ENCODE assay signal across 13 mouse cellular contexts in genomic region chr4:137510021-137510696, GRCm38 (mm10). TPM values are rescaled to one million over a fixed set of nuclear protein-coding genes. Genes with fewer than 3 reads are reported as not detected.
DNase-seq lines count a peak whose midpoint lies in the region; ATAC-seq lines count a peak whose summit lies in the region.
"Had no signal": no experiment of that assay in that cellular context is flagged by ENCODE, and none has a peak within 500 bp of the region (broad histone marks: within the 10 kb centered on the region; RNA-seq: fewer than 3 reads in every experiment).

No protein-coding gene starts in this region.

- no peaks in the 10 kb centered on the region for H3K27me3 ChIP-seq in kidney, embryonic 15.5 days
- H3K27me3 ChIP-seq in hindbrain, embryonic 16.5 days (replicated peaks; ENCODE audit: control insufficient read depth, insufficient read depth, low read length): no peaks in the 10 kb centered on the region
- H3K27me3 ChIP-seq: CH12.LX; heart, embryonic 13.5 days had no signal

- no peaks in the 10 kb centered on the region for H3K9me3 ChIP-seq in kidney, embryonic 15.5 days (replicated peaks)
- no peaks in the 10 kb centered on the region for H3K9me3 ChIP-seq in hindbrain, embryonic 16.5 days (ENCODE audit: control insufficient read depth, low read length)
- H3K9me3 ChIP-seq: heart, embryonic 13.5 days had no signal

- H3K4me3 ChIP-seq in kidney, embryonic 15.5 days (replicated peaks): no peak overlapping the region
- H3K4me3 ChIP-seq in hindbrain, embryonic 16.5 days (ENCODE audit: low read length): no peak overlapping the region
- H3K4me3 ChIP-seq: heart, embryonic 13.5 days had no signal

- no peak overlapping the region for H3K27ac ChIP-seq in kidney, embryonic 15.5 days
- no peak overlapping the region for H3K27ac ChIP-seq in hindbrain, embryonic 16.5 days (ENCODE audit: low read depth, low read length)
- H3K27ac ChIP-seq: heart, embryonic 13.5 days had no signal

- peak; percentile 47 for DNase-seq in kidney, adult 18-20 months
- DNase-seq in thymus, postnatal 10 days (ENCODE audit: low spot score in 2 of 2): peak; percentile 38 to 57
- no peak for DNase-seq in thymus, postnatal 25 days
- no peak for DNase-seq in urinary bladder, adult 18-20 months (ENCODE audit: low spot score in 2 of 2)
- DNase-seq in spleen, adult 18-20 months: no peak
- no peak for DNase-seq in gastrocnemius, adult 18-20 months (ENCODE audit: low spot score)
- DNase-seq: cerebellum, adult 11-12 months had no signal

- H3K36me3 ChIP-seq in kidney, embryonic 15.5 days: peaks cover 83% of the 10 kb centered on the region
- no peaks in the 10 kb centered on the region for H3K36me3 ChIP-seq in hindbrain, embryonic 16.5 days (ENCODE audit: control insufficient read depth, insufficient read depth, low read length)

- no peak overlapping the region for H3K4me2 ChIP-seq in kidney, embryonic 15.5 days
- H3K4me2 ChIP-seq in hindbrain, embryonic 16.5 days (ENCODE audit: low read length): no peak overlapping the region
- H3K4me2 ChIP-seq: heart, embryonic 13.5 days had no signal

- peaks cover 16% of the 10 kb centered on the region for H3K4me1 ChIP-seq in kidney, embryonic 15.5 days
- peaks cover 3% of the 10 kb centered on the region for H3K4me1 ChIP-seq in hindbrain, embryonic 16.5 days (ENCODE audit: control insufficient read depth, insufficient read depth, low read depth, low read length)

- no peak overlapping the region for H3K9ac ChIP-seq in kidney, embryonic 15.5 days
- no peak overlapping the region for H3K9ac ChIP-seq in hindbrain, embryonic 16.5 days (ENCODE audit: low read depth, low read length)
- H3K9ac ChIP-seq: heart, embryonic 13.5 days had no signal

- WGBS in kidney, embryonic 15.5 days: 82% methylated on average over 15 of the region's 15 CpGs
- WGBS in hindbrain, embryonic 16.5 days: 58% methylated on average over 14 of the region's 15 CpGs

- no peak for ATAC-seq in kidney, embryonic 15.5 days (replicated peaks; ENCODE audit: low FRiP score)
- ATAC-seq in hindbrain, embryonic 16.5 days: peak; percentile 40

RNA-seq across cellular contexts. Expression of gene Hspg2, which starts 41.6 kb away (rescaled TPM):
- polyA plus RNA-seq in kidney, embryonic 15.5 days (2015; fragmentation: Nextera tagmentation; extraction: Ambion mirVana): 34.2 and 35.7 TPM in 2 replicates
- 6.5 and 9.3 TPM in 2 replicates for polyA plus RNA-seq in hindbrain, embryonic 16.5 days (2015; fragmentation: Nextera tagmentation; extraction: Ambion mirVana)
- total RNA-seq in gastrocnemius, adult 18-20 months (2021): 10 to 100 TPM; 53.7 to 61.6 TPM

RNA-seq across cellular contexts. Expression of gene 1700013G24Rik, which starts 57.1 kb away (rescaled TPM):
- not detected in 2 replicates for polyA plus RNA-seq in kidney, embryonic 15.5 days (2015; fragmentation: Nextera tagmentation; extraction: Ambion mirVana)
- not detected in 2 replicates for polyA plus RNA-seq in hindbrain, embryonic 16.5 days (2015; fragmentation: Nextera tagmentation; extraction: Ambion mirVana)
- total RNA-seq in gastrocnemius, adult 18-20 months (2021): not detected
- total RNA-seq: CH12.LX had no signal
- polyA plus RNA-seq: heart, embryonic 13.5 days; large intestine, adult 2 months; stomach, embryonic 14.5 days had no signal

Comparison
In these comparisons a context has a peak if more than half of its experiments do, and no peak if none do; other contexts are left out.
1. DNase-seq: peak in kidney, adult 18-20 months (single experiment) and thymus, postnatal 10 days (2 of 2); none in thymus, postnatal 25 days (single experiment), urinary bladder, adult 18-20 months (0 of 2), spleen, adult 18-20 months (0 of 2) and gastrocnemius, adult 18-20 months (single experiment).